Mouse (Mus musculus) kidney, postnatal 14 days (tissue): ENCODE measurements around the gene Rab15.
A peak's percentile ranks its signal among the peaks of the same experiment; 100 is the strongest.
"Not testable (repeated sequence)": the region's sequence is repeated elsewhere in the genome, so short reads cannot be mapped to it uniquely, and the experiment has no call there.

Experiments used
- DNase-seq: peaks from one replicate; pipeline ENCODE4 v3.0.0; 2022; ENCODE audit warnings: mixed read lengths

The Rab15 gene

GRCm38 (mm10) chr12:76818120-76818519, 4.6 kb downstream of the Rab15 start:
- peak; percentile 55 for DNase-seq

GRCm38 (mm10) chr12:76817176-76817575, 5.5 kb downstream of the Rab15 start:
- DNase-seq = no peak

DNA sequence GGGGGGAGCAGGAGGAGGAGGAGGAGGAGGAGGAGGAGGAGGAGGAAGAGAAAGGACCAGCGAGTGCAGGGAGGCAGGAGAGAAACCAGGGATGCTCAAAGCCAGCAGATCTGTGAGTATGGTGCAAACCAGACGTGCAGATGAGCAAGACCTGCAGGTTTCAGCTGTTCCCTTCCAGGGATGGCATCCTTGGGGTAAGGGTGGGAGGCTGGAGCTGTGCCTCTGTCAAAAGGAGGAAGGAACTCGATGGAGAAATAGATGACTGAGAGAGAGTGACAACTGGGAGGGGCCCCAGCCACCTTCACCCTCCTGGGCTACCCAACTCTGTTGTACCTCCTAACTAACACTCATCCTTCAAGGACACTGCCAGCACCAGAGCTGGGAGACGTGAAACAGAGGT, 6.0 kb downstream of the Rab15 start:
- DNase-seq = no peak

DNA sequence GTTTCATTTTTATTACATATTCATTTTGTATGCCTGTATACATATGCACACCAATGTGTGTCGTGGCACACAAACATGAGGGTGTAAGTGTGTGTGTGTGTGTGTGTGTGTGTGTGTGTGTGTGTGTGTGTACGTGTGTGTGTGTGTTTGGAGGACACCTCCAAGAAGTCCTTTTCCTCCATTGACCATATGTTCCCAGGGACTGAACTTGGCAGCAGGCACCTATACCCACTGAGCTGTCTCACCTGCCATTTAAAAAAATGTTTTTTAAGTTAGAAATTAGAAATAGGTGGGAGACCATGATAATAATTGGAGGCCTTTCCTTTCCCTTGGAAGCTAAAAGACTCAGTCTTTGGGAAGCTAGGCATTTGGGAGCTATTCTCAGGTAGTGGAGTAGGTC, 8.6 kb downstream of the Rab15 start:
- DNase-seq = no peak

GRCm38 (mm10) chr12:76813543-76813942, 9.2 kb downstream of the Rab15 start:
- no peak for DNase-seq

DNA sequence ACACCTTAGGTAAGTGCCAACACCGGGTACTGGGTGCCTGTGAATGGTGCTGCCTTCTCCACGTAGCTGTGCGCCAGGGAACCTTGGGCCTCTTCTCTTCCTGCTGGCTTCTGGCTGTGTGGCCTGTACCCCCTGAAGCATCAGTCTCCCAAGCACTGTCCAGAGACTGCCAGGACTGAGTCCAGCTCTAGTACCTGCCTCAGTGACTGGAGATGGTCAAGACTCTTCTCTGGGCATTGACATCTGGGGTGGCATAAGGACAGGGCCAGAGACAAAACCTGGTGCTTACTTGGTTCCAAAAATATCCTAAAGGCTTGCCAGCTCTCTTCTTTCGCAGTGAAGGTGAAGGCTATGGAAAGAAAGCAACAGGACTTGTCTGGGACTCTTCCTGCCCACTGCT, 11.7 kb downstream of the Rab15 start:
- no peak for DNase-seq

GRCm38 (mm10) chr12:76810491-76810890, 12.2 kb downstream of the Rab15 start:
- DNase-seq = no peak

- no peak for DNase-seq
Observed at GRCm38 (mm10) chr12:76807796-76808195, 14.9 kb downstream of the Rab15 start.

- no peak for DNase-seq
Observed at GRCm38 (mm10) chr12:76805056-76805811, 17.5 kb downstream of the Rab15 start.

DNA sequence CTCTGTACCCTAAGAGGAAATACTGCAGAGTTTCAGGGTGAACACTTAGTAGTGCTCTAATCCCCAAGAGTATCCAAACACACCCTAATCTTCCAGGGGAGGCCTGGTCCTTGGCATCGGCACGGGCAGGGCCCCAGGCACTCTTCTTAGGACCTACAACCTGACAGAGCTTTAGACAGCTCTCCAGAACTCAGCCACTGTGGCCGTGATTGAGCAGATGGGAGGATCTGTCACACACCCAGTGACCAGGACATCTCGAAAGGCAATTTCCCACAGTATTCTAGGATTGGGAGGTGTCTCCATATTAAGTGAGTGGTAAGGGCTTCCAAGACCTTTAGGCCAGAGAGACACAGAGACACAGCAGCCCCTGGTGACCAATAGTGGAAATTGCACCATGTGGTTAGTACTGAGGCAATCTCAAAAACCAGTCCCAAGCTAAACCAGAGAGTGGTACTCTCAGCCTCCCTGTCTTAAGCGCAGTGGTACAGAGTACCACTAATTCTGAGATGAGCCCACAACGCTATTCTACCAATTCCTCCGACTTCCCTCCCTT, 18.9 kb downstream of the Rab15 start:
- peak; percentile 71 for DNase-seq

DNA sequence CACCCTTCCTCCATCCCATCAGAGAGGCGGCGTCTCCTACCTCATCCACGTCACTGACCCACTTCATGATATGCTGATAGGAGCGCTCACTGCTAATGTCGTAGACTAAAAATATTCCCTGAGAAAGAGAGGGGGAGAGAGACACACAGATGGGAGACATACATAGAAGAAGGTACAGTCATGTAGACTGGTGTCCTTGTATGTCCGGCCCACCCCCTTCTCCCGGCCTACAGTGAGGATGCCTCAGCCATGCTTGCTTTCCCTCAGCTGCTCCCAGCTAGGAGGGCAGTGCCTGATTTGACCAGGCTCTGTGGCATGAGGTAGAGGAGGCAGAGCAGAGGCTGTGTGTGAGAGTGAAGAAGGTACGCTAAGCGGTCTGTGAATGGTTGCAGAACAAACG, 19.7 kb downstream of the Rab15 start:
- no peak for DNase-seq

GRCm38 (mm10) chr12:76798008-76798720, 24.5 kb downstream of the Rab15 start:
- no peak for DNase-seq

GRCm38 (mm10) chr12:76796938-76797539, 25.7 kb downstream of the Rab15 start:
- DNase-seq = no peak

- DNase-seq = no peak
Observed at GRCm38 (mm10) chr12:76795350-76795749, 27.4 kb downstream of the Rab15 start, which contains the start of gene Gpx2. Gene Gpx2 (minus strand): TSS chr12:76795554.

DNA sequence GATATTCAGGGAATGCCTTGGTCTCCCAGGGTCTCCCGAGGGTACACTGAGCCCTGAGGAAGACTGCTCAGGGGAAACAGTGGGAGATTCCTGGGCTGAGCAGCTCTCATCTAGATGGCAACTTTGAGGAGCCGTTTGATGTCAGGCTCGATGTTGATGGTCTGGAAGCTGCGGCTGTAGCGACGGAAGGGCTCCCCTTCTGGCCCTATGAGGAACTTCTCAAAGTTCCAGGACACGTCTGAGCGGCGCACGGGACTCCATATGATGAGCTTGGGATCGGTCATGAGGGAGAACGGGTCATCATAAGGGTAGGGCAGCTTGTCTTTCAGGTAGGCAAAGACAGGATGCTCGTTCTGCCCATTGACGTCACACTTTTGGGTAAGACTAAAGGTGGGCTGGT, 30.2 kb downstream of the Rab15 start:
- not testable (repeated sequence) for DNase-seq

GRCm38 (mm10) chr12:76790446-76791084, 32.1 kb downstream of the Rab15 start:
- no peak for DNase-seq

DNA sequence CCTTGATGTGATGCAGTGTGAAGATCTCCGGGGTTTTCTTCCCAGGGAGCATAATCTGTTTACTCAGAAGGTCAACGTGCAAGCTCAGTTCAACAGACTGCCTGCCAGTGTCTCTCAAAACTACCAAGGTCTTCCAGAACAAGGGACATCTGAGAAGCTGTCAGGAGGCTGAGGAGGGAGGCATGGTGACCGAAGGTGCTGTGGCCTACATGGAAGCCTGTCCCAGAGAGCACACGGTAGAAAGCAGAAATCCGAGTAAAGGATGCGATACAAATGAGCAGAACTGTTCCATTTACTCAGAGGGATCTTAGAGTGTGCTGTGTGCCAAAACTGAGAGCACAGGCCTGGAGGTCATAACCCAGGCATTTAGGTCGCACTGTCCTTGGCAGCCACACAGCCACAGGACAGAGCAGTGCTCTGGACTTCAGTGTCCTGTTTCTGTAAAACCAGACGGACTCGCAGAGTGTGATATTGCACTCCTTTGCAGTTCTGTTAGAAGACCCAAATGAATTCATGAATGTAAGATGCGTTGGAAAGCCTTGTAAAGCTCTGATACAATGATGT, 38.6 kb downstream of the Rab15 start:
- DNase-seq = no peak

DNA sequence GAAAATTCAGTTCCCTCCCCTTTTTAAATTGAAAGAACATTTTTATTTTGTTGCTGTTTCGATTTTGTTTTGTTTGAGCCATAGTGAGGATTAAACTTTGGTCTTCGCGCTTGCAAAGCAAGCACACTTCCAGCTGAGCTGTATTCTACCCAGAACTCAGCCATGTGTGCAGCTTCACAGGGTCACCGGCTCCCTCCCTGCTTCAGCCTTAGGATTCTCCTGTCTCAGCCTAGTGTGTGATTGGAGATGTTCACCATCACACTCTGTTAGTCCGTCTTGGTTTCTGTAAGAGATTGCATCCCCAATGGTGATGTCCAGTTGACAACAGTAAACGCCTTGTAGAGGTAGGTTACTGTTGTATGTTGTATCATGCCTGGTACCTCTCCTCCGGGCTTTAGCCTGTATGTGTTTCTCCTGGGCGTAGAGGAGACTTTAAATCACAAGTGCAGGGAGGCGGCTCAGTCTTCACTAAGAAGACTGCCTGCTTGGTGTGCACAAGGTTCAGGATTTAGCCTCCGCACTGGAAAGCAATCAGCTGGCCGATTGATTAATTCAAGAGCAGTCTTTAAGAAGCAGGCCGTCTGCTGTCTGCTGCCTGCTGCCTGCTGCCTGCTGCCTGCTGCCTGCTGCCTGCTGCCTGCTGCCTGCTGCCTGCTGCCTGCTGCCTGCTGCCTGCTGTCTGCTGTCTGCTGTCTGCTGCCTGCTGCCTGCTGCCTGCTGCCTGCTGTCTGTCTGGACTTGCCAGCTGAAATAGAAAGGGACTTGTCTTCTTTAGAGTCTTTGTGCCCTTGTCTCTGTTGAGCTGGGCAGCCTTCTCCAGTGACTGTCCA, 41.9 kb downstream of the Rab15 start:
- DNase-seq = no peak

GRCm38 (mm10) chr12:76779951-76780350, 42.8 kb downstream of the Rab15 start:
- no peak for DNase-seq

DNA sequence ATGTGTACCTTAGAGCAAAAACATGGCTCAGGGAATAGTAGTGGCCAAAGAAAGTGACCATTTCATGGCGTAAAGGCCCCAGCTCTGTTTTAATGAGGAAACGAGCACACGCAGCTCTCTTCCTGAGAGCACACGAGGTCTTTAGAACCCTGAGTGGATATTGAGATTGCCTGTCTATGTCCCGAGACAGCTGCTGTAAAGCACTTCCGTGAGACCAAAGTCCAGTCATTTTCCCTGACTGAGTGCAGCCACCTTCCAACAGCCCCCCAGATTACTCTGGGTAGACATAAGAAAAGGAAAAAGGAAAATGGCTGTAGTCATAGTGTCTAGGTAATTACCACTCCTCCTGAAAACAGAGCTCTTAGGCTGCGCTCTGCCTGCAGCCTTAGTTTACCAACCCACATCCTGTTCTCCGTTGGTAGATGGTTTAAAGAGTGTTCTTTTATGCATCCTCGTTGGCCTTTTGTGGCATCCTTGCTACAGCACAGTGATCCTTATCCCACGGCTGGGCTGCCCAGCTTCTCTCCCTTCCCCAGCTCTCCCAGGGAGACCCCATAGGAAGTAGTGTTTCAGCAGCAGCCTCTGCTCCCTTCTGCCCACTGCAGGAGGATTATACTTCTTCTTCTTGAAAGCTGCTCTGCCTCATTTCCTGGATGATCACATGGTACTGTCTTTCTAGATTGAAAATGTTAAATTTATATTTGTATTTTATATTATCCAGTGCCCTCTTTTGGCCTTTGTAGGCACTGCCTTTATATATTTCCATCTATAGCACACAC, 44.2 kb downstream of the Rab15 start:
- DNase-seq = no peak

DNA sequence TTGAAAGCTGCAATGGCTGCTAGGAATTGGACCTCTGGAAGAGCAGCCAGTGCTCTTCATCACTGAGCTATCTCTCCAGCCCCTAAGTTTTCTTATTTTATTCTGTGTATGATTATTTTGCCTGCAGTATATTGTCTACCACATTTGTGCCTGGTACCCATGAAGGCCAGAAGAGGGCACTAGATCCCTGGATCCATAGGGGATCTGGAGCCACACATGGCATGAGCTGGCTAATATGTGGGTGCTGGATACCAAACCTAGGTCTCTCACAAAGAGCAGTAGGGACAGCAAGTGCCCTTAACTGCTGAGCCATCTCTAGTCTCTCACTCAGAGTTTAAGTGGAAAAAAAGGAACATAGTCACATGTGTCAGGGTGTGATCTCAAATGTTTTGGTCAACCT, 44.9 kb downstream of the Rab15 start:
- DNase-seq = no peak
